8 mouse cellular contexts compared by ENCODE assay signal in genomic region chr8:84936962-84937546, GRCm38 (mm10). TPM values are rescaled to one million over a fixed set of nuclear protein-coding genes. Genes with fewer than 3 reads are reported as not detected.
DNase-seq lines count a peak whose midpoint lies in the region; ATAC-seq and TF ChIP-seq lines count a peak whose summit lies in the region.

Gene Mast1 (minus strand): TSS chr8:84937359.

- no peaks in the 10 kb centered on the region for H3K9me3 ChIP-seq in forebrain, embryonic 14.5 days (replicated peaks; ENCODE audit: control insufficient read depth, low read length)
- H3K9me3 ChIP-seq in hindbrain, postnatal 0 days (ENCODE audit: low read length) = no peaks in the 10 kb centered on the region
- H3K9me3 ChIP-seq in midbrain, embryonic 10.5 days (replicated peaks) = no peaks in the 10 kb centered on the region

- H3K4me3 ChIP-seq in forebrain, embryonic 14.5 days (ENCODE audit: low read depth, low read length) = peak within 1 kb of the TSS; percentile 83
- peak within 1 kb of the TSS; percentile 84 for H3K4me3 ChIP-seq in hindbrain, postnatal 0 days (ENCODE audit: low read length)
- H3K4me3 ChIP-seq in midbrain, embryonic 10.5 days = peak within 1 kb of the TSS; percentile 73

- peaks cover 5% of the 10 kb centered on the region; the same call in 1 of the 2 replicates for H3K36me3 ChIP-seq in forebrain, embryonic 14.5 days (ENCODE audit: control insufficient read depth, insufficient read depth, low read length)
- H3K36me3 ChIP-seq in hindbrain, postnatal 0 days (ENCODE audit: insufficient read depth, low read length) = no peaks in the 10 kb centered on the region
- H3K36me3 ChIP-seq in midbrain, embryonic 10.5 days = no peaks in the 10 kb centered on the region

- ATAC-seq in forebrain, embryonic 14.5 days = peak; percentile 73
- ATAC-seq in hindbrain, postnatal 0 days = peak; percentile 82

- peak within 1 kb of the TSS; percentile 89 for H3K27ac ChIP-seq in forebrain, embryonic 14.5 days (ENCODE audit: low read depth, low read length)
- H3K27ac ChIP-seq in hindbrain, postnatal 0 days = peak within 1 kb of the TSS; percentile 95
- H3K27ac ChIP-seq in midbrain, embryonic 10.5 days (replicated peaks) = peak within 1 kb of the TSS; percentile 81

- intact Hi-C loops in left cerebral cortex, postnatal 36 days (cut with DNase I) = no loop called here

- H3K9ac ChIP-seq in forebrain, embryonic 14.5 days (ENCODE audit: low read length) = peak within 1 kb of the TSS; percentile 93
- H3K9ac ChIP-seq in hindbrain, postnatal 0 days (replicated peaks; ENCODE audit: low read length) = peak within 1 kb of the TSS; percentile 95

- H3K4me2 ChIP-seq in forebrain, embryonic 14.5 days (ENCODE audit: low read length) = peak within 1 kb of the TSS; percentile 80
- peak within 1 kb of the TSS; percentile 71 for H3K4me2 ChIP-seq in hindbrain, postnatal 0 days (ENCODE audit: low read depth, low read length)

- H3K27me3 ChIP-seq in forebrain, embryonic 14.5 days (replicated peaks; ENCODE audit: control insufficient read depth, insufficient read depth, low read length) = no peaks in the 10 kb centered on the region
- H3K27me3 ChIP-seq in hindbrain, postnatal 0 days (ENCODE audit: insufficient read depth, low read length) = no peaks in the 10 kb centered on the region
- H3K27me3 ChIP-seq in midbrain, embryonic 10.5 days (ENCODE audit: low read depth, poor library complexity, severe bottlenecking) = peaks cover 92% of the 10 kb centered on the region

- 1% methylated on average over 42 of the region's 50 CpGs for WGBS in forebrain, embryonic 14.5 days
- WGBS in hindbrain, postnatal 0 days = 0% methylated on average over 38 of the region's 50 CpGs
- WGBS in midbrain, embryonic 10.5 days = under 1% methylated on average over 50 of the region's 50 CpGs

- DNase-seq in kidney, adult 18-20 months = peak; percentile 58
- no peak for DNase-seq in kidney, adult 11 months
- peak; percentile 84 for DNase-seq in cerebellum, adult 11-12 months
- peak; percentile 84 for DNase-seq in forebrain, embryonic 14.5 days (ENCODE audit: low spot score)
- peak; percentile 90 for DNase-seq in hindbrain, postnatal 0 days (ENCODE audit: low spot score)
- DNase-seq in left cerebral cortex, postnatal 36 days (ENCODE audit: low spot score in 2 of 2) = peak; percentile 68 to 82
- DNase-seq in midbrain, embryonic 10.5 days (ENCODE audit: low spot score) = peak; percentile 83
- peak; percentile 51 for DNase-seq in spleen, adult 12 weeks (ENCODE audit: low spot score)

- TF ChIP-seq CTCF in hindbrain, postnatal 0 days (IDR thresholded peaks at IDR 0.05; ENCODE audit: low read depth) = peak; percentile 43

- peaks cover 28% of the 10 kb centered on the region for H3K4me1 ChIP-seq in forebrain, embryonic 14.5 days (ENCODE audit: control insufficient read depth, insufficient read depth, low read length)
- H3K4me1 ChIP-seq in hindbrain, postnatal 0 days (ENCODE audit: insufficient read depth, low read length) = peaks cover 22% of the 10 kb centered on the region
- H3K4me1 ChIP-seq in midbrain, embryonic 10.5 days = peaks cover 36% of the 10 kb centered on the region

RNA-seq across cellular contexts. Expression of gene Mast1, which starts in this region (rescaled TPM):
- polyA plus RNA-seq in forebrain, embryonic 14.5 days (2014; fragmentation: Nextera tagmentation; extraction: Ambion mirVana) = 24.5 and 40.2 TPM in 2 replicates
- total RNA-seq in hindbrain, postnatal 0 days (2014; rRNA removed) = 70.9 and 83.0 TPM in 2 replicates
- 61.9 and 69.5 TPM in 2 replicates for polyA plus RNA-seq in hindbrain, postnatal 0 days (2015; fragmentation: Nextera tagmentation; extraction: Ambion mirVana)
- 10 to 100 TPM; 85.9 to 94.2 TPM for total RNA-seq in left cerebral cortex, postnatal 36 days (2021)
- polyA plus RNA-seq in midbrain, embryonic 10.5 days (2016; fragmentation: Nextera tagmentation; extraction: Ambion mirVana) = 3.2 and 8.4 TPM in 2 replicates
